Mouse (Mus musculus): Measurements from ENCODE around the gene Klf2.

DNA sequence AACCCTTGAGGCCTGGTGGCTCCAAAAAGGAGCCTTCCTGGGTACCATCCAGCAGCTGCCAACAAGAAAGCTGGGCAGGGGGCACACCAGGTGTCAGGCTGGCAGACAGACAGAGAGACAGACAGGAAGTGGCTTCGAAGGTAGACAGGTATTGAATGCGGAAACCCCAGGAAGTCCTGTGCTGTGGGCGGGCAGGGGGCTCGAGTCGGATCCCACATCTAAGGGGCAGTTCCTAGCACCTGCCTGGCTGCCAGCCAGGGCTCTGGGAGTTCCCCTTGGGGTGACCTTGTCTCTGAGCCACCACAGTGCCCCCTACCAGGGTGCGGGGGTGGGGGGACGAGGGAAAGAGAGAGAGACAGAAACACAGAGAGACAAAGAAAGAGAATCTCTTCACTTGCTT lies 39.7 kb upstream of the Klf2 start:
- no peak for TF ChIP-seq POLR2A (IDR thresholded peaks at IDR 0.05; ENCODE audit: low read depth, low read length)
- TF ChIP-seq CTCF (conservative IDR thresholded peaks at IDR 0.05 in 1 of 2, IDR thresholded peaks at IDR 0.05 in 1 of 2; ENCODE audit: low read depth in 2 of 2, low read length in 2 of 2), result no peak
- TF ChIP-seq MXI1 (IDR thresholded peaks at IDR 0.05; ENCODE audit: low read depth, low read length), result no peak
- TF ChIP-seq JUND (conservative IDR thresholded peaks at IDR 0.05; ENCODE audit: low read depth, low read length), result no peak
- no peak for TF ChIP-seq USF2 (conservative IDR thresholded peaks at IDR 0.05; ENCODE audit: low read depth, low read length)

All from CH12.LX (cell line).